Mouse (Mus musculus): ENCODE measurements at regions not wholly inside any gene's neighbourhood (a gene's known extent, or its start where the extent isn't known, plus 50 kb on each side); places are given as distances from the start of the nearest gene placed in this dataset.
A peak's percentile ranks its signal among the peaks of the same experiment; 100 is the strongest.

DNA sequence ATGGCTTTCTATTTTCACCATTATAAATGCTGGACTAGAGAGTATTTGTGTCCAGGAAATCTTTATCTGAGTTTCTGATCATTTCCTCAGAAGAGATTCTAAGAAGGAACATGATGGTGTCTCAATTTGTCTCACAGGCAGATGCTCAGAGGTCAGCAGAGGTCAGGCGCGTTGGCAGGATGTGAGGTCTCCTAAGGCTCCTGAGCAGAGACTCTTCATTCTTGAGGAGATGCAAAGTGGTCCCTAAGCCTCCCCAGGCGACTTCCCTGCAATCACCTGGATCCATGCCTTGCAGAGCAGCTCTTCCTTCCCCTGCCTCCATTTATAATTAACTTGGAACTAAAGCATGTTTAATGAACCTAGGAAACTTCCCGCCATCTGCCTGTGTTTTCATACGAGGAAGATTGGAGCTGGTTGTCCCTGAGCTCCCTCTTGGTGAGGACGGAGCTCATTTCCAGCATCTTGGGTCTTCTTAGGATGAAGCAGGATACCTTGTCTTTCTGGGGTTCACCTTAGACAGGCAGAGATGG, 71.8 kb downstream of the Arf2 start:
- DNase-seq (ENCODE audit: low read depth, low spot score) = no peak

- no peak for DNase-seq (ENCODE audit: low read depth, low spot score)
These were observed 78.7 kb downstream of the Arf2 start for GRCm38 (mm10) chr11:104045216-104045615.

DNA sequence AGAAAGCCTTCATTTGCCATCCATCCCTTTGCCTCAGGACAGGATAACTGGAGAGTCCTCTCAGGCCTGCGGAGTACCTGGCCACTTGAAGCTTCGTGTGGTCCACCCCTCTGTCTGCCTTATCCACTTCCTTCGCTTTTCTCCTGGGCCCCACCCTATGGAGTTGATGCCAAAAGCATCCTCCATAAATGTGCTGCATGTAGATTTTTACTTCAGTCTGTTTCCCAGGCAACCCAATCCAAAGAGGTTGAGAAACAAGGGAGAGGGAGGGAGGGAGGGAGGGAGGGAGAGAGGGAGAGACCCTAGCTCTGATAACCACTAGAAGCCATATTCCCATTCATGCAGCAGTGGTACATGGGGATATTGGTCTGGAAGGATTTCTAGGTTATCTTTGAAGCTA, 80.7 kb upstream of the Crhr1 start:
- DNase-seq (ENCODE audit: low read depth, low spot score) = no peak

GRCm38 (mm10) chr11:104053242-104053641, 79.4 kb upstream of the Crhr1 start:
- DNase-seq (ENCODE audit: low read depth, low spot score) = peak; percentile 59

- DNase-seq (ENCODE audit: low read depth, low spot score) = no peak
These were observed 76.7 kb upstream of the Crhr1 start for GRCm38 (mm10) chr11:104055941-104056340.

DNA sequence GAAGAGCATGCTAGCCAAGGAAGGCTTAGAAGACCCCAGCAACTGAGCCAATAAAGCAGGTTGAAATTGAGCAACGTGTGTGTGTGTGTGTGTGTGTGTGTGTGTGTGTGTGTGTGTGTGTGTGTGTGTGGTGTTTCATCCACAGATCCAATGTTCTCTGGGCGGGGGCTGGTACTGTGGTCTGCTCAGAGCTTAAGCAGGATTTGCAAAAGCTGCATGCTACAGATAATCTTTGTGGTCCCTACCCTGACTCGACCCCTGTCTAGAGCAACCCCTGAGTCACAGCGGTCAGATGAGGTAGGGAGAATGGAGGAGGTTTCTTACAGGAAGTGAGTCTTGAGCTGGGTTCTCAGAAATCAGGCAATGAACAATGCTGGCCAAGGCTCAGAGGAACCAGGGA, 75.6 kb upstream of the Crhr1 start:
- DNase-seq (ENCODE audit: low read depth, low spot score) = no peak

GRCm38 (mm10) chr11:104058600-104058999, 74.1 kb upstream of the Crhr1 start:
- DNase-seq (ENCODE audit: low read depth, low spot score) = no peak

DNA sequence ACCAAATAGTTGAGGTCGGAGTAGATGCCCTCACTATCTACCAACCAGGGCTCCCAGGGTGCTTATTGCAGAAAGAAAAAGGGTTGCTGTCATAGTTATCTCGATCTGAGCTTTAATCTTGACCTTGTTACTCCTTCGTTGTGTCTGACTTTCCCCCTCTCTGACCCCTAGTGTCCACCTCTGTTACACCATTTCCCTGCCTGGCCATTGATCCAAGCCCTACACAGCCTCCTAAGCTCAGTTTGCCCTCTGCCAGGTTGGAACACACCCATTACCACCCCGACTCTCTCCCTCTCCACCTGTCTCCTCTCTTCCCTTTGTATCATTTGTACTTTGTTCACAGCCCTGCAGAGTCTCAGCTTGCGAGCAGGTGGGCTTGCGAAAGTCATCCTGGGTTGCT, 73.6 kb upstream of the Crhr1 start:
- DNase-seq (ENCODE audit: low read depth, low spot score) = no peak

DNA sequence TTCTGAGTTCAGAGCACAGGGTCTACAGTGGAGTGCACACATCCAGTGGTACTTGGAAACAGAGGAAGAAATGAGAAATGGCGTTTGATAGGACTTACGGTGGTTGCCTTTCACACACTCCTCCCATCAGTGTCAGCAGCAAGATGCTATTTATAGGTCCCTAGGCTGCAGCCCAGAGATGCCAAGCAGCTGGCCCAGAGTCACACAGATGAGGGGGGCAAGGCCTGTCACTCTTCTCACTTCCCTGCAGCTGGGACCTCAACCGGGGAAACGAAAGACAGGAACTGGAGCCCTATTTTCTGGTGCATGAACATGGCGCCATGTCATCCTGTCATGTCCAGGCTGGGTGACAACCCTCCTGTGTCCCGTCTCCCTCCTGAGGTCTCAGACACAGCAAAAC, 71.3 kb upstream of the Crhr1 start:
- no peak for DNase-seq (ENCODE audit: low read depth, low spot score)

- no peak for DNase-seq (ENCODE audit: low read depth, low spot score)
These were observed 67.5 kb upstream of the Crhr1 start for GRCm38 (mm10) chr11:104065181-104065580.

DNA sequence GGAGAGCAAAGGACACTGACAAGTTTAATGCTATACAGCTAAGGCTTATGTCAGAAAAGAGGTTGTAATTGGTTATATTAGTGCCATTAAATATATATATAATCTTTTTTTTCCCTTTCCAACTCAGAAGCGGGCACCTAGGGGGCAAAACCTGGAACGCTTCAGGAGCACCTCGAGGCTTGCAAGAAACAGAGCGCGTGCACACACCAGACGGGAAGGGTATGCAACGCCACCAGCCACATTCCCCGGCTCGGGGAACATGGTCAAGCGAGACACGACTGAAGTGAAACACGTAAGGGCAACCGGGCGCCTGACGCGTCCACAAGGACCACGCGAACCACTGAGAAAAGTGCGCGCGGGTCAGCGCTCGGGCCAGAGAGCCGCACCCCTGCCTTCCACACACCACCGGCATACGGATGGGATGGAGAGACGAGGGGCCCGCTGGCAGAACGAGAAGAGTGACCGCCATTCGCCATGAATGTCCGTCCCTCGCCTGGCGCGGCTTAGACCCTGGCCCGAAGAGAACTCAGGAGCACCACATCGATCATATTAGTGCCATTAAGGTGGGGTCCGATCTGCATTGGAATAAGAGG, 60.0 kb upstream of the Crhr1 start:
- no peak for DNase-seq (ENCODE audit: low read depth, low spot score)

- DNase-seq (ENCODE audit: low read depth, low spot score) = no peak
These were observed 57.9 kb upstream of the Crhr1 start for GRCm38 (mm10) chr11:104074763-104075162.

DNA sequence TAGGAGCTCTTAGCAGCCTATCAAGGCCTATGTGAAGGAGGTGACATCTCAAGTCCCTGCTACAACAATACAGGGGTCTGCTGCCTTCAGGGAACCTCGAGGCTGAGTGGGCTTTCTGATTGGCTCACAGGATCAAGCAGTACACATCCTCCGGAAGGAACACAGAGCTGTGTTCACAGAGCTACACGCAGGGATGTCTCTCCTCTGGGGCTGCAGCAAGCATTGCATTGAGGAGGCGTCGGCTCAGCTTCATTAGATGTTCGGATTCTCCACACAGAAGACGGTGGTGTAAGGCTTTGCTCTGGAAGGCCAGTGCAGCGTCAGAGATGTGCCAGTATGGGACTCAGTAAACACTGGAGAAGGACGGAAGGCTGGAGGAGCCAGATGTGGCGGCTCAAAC, 57.3 kb upstream of the Crhr1 start:
- no peak for DNase-seq (ENCODE audit: low read depth, low spot score)

DNA sequence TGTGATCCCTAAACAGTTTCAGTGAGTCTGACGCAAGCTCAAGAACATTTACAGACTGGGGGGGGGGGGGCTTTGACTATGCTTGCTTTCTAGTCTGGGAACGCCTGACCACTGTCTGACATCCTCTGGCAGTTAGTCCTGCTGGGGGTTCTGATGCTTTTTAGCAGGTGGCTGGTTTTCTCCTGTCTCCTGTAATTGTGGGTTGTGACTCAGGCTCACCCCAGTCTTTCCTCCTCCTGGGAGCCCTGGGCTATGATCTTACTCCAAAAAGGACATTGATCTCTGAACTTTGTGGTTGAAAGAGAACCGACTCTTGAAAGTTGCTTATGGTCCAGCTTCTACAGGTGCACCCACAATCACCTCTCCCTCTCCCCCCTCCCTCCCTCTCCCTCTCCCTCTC, 50.6 kb upstream of the Crhr1 start:
- DNase-seq (ENCODE audit: low read depth, low spot score) = no peak
